In the genomic region with DNA sequence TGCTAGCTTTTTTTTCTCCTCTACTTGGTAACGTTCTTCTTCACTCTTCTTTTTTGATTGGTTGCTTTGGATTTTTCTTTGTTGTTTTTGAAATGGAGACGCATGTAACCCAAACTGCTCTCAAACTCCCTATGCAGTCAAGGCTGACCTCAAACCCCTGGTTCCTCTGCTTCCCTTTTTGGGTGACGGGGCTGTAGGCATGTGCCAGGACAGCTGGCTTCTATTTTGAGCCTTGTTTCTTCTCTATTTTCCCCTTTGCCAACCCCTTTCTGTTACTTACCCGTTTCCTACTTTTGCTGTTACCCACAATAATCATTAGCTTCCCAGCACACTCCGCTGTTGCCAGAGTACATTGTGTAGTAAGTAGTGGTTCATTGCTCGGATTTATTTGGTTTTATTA, we compare ENCODE assay signal across 26 mouse cellular contexts.
DNase-seq lines count a peak whose midpoint lies in the region; ATAC-seq and TF ChIP-seq lines count a peak whose summit lies in the region.
"Had no signal": no experiment of that assay in that cellular context is flagged by ENCODE, and none has a peak within 500 bp of the region (broad histone marks: within the 10 kb centered on the region; RNA-seq: fewer than 3 reads in every experiment).

No protein-coding gene starts in this region.

- no peak for TF ChIP-seq POLR2A in lung, adult 2 months (IDR thresholded peaks at IDR 0.05; ENCODE audit: borderline replicate concordance, extremely low read depth, low read depth, low read length)

- ATAC-seq in granulocyte monocyte progenitor cell, adult 5-6 weeks (replicated peaks; ENCODE audit: poor library complexity, severe bottlenecking): peak; percentile 98
- ATAC-seq in megakaryocyte progenitor cell, adult 5-6 weeks (replicated peaks; ENCODE audit: poor library complexity): peak; percentile 99
- ATAC-seq: forebrain, embryonic 16.5 days; intestine, embryonic 16.5 days; midbrain, embryonic 15.5 days had no signal

- WGBS in lung, adult 2 months: 53% methylated on average over 6 of the region's 6 CpGs

- peak; percentile 7 for DNase-seq in lung, postnatal 36 days
- DNase-seq in lung, adult 2 months: no peak
- DNase-seq in spleen, adult 18-20 months: no peak
- no peak for DNase-seq in cerebellum, postnatal 36 days
- DNase-seq: adrenal gland, adult 8-10 months; cerebellum, adult 8-10 months; cerebellum, postnatal 25 days; embryo, embryonic 11 days; kidney, adult 8-10 months; kidney, postnatal 4 days; right cerebral cortex, adult 18-20 months had no signal

- no peak for TF ChIP-seq CTCF in lung, adult 2 months (IDR thresholded peaks at IDR 0.05; ENCODE audit: insufficient read depth, low read length)

- H3K4me1 ChIP-seq in lung, adult 2 months (ENCODE audit: control insufficient read depth, insufficient read depth, low read length): no peaks in the 10 kb centered on the region
- H3K4me1 ChIP-seq: embryonic facial prominence, embryonic 13.5 days; heart, embryonic 10.5 days; heart, embryonic 15.5 days; hindbrain, embryonic 12.5 days; limb, embryonic 13.5 days; lung, embryonic 15.5 days; midbrain, embryonic 15.5 days; neural tube, embryonic 12.5 days had no signal

- no peak overlapping the region for H3K4me3 ChIP-seq in lung, adult 2 months (replicated peaks; ENCODE audit: extremely low read depth, low read depth, low read length)
- H3K4me3 ChIP-seq: embryonic facial prominence, embryonic 13.5 days; erythroblast, embryonic 14.5 days; heart, embryonic 10.5 days; heart, embryonic 15.5 days; hindbrain, embryonic 12.5 days; left cerebral cortex, adult 2 months; limb, embryonic 13.5 days; lung, embryonic 15.5 days; midbrain, embryonic 15.5 days; myocyte; neural tube, embryonic 12.5 days had no signal
